Mouse (Mus musculus) urinary bladder, postnatal 14 days (tissue): ENCODE data around the gene Med16.
"Not testable (repeated sequence)": the region's sequence is repeated elsewhere in the genome, so short reads cannot be mapped to it uniquely, and the experiment has no call there.

Experiments
- DNase-seq: peaks from one replicate; pipeline ENCODE4 v3.0.0; 2021; ENCODE audit warnings: low spot score

Med16 gene

DNA sequence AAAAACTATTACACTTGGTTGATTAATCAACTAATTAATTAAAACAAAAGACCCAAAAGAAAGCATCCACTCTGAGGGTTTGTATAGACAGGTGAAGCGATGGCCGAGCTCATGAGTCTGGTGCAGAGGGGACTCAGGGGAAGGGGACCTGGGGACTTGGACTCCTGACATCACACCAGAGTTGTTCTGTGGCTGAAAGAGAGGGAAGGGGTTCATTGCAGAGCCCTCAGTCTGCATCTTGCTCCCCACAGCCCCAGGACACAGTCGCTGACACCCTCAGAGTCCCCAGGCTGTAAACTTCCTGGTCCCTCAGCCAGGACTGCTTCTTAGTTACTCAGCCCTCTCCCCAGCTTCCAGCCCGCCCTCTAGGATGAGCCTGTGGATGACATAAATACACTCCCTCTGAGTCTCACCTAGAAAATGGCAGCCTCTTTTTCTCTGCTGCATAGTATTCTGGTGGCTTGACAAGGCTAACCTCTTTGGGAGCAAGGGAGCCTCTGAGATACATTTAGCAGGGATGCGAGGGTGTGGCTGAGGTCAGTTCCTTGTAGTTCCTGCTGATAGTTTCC, 8.9 kb upstream of the Med16 start:
- DNase-seq: no peak

DNA sequence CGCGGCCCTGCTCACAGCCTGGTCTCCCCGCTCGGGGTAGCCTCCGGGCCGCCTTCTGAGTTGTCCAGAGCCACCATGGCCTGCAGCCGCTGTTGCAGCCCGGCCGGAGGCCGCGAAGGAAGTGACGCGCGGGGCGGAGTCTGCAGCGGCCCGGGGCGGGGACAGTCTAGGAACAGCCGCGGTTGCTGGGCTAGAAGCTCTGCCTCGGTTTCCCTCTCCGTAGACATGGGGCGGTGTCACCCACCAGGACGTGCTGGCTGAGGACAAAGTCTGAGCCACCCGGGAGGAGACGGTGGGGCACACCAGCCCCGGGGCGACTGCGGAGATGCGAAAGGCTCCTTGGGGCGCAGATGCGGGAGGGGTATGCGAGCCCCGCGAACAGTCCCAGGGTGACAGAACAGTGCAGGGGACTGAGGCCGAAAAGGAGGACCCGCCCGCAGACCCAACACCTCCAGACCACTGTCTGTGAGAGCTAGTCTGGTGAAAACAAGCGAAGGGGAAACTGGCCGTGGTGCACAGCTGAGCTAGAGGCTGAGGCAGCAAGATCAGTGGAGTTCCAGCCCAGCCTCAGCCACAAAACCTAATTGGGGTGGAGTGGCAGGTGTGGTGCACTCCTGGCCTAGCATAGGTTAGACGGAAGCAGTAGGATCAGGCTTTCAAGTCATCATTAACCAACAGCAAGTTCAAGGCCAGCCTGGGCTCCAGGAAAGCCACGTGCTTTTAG, 8.2 kb upstream of the Med16 start, which contains the start of gene Kiss1r:
TSS of gene Kiss1r (plus strand) at position 164 of the 724 bp plus-strand sequence.
- peak; percentile 91 for DNase-seq

DNA sequence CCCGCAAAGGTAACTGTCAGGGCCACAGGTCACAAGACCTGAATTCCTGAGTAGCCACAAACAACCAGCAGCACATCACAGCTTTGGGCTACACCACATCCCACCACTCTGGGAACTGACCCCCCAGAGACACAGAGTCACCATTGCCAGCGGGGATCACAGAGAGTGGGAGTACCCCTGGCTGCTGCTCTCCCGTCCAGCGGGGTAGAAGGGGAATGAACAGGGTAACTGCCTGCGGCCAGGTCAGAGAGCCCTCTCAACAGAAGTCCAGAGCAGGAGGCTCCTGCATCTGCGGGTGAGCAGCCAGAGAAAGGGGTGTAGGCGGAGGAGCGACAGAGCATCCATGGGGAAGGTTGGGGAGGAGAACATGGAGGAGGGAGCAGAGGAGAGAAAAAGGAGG, 7.4 kb upstream of the Med16 start:
- no peak for DNase-seq

DNA sequence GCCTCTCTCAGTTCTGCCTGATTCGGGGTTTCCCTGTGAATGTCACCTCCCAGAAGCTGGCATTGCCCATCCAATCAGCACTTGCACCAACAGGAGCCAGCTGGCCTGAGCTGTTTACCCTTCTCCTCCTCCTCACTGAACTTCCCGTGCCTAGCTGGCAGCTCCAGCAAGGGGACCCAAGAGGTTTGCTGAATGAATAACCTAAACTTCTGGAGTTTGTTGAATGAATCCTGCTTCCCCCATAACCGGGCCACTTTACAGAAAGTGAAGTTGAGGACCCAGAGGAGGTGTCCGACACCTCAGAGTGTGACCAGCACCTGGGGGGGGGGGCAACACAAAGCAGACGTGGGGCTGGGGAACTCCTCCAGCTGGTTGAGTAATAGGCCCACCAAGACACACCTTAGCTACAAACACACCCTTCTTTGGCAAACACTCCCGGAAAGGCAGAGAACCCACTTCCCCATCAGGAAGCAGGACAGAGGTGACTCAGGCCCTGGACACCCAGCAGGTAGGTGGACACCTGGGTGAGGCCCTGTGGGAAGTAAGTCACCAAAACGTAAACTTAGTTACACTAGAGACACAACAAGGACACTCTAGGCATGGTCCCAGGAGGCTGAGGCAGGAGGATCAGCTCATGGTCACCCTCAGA, 6.3 kb upstream of the Med16 start:
- DNase-seq: peak; percentile 53

DNA sequence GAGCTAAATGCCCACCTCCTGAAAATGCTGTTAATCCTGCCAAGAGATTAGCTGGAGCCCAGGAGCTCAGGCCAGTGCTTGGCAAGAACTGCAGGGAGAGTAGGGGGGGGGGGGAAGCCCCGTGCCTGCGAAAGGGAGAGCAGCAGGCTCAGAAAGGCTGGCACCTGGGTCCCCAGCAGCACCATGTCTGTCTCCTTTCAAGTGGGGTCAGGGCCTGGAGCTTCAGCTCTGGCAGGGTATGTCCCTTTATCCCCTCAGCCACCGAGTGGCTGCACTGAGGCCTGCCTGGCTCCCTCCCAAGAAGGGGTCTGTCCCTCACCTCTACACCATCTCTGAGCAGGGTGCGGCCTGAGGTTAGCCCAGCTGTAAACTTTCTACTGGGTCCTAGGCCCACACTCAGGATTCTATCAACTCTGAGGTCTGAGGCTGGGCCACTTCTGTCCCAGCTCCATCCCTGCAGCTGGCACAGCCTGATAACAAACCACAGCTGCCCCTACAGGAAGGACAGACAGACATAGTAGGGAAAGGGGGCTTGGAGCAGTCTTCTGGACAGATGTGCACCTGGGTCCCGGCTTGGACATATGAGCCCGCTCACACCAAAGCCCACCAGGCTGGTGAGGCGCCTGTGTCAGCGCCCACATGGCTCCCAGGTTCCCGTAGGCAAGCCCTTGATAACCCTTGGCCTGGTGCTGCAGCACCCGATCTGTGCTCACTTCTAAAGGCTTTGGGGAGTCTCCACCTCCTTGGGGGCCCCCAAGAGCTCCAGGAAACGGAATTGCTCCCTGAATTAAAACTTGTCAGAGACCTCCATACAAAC, 5.6 kb upstream of the Med16 start:
- no peak for DNase-seq

DNA sequence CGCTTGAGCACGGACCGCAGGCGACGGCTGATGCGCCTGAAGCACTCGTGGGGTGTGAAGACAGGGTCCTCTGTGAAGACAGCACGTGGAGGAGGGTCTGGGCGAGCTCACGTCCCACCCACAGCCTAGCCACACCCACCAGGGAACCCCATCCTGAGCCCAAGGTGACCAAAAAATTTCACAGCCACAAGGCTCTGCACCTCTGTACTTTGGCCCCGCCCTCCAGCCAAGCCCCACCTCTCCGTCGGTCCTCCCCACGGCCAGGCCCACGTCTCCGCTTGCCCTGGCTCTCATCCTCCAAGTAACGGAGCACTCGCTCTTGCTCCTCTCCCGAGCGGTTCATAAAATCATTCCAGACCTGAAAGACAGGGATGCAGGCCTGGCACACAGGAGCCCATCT, 3.7 kb upstream of the Med16 start:
- no peak for DNase-seq

DNA sequence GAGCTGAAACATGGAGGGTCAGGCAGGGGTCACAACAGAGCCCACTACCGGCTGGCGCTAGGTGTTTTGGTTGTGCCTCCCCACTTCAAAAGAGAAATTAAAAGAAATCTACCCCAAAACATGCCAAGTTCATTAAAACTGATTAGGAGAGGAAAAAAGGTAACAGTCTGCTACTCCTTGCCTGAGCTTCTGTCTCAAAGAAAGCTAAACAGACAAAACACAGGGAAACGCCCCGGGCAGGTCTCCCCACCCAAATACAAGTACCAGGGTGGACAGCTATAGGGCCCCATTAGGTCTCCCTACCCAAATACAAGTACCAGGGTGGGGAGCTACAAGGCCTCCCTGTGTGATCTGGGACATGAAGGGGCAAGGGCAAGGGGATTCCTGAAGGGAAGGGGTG, 1.8 kb upstream of the Med16 start, which contains the start of gene Gm26602:
TSS of gene Gm26602 (plus strand) at position 301 of the 400 bp plus-strand sequence.
- DNase-seq: no peak

DNA sequence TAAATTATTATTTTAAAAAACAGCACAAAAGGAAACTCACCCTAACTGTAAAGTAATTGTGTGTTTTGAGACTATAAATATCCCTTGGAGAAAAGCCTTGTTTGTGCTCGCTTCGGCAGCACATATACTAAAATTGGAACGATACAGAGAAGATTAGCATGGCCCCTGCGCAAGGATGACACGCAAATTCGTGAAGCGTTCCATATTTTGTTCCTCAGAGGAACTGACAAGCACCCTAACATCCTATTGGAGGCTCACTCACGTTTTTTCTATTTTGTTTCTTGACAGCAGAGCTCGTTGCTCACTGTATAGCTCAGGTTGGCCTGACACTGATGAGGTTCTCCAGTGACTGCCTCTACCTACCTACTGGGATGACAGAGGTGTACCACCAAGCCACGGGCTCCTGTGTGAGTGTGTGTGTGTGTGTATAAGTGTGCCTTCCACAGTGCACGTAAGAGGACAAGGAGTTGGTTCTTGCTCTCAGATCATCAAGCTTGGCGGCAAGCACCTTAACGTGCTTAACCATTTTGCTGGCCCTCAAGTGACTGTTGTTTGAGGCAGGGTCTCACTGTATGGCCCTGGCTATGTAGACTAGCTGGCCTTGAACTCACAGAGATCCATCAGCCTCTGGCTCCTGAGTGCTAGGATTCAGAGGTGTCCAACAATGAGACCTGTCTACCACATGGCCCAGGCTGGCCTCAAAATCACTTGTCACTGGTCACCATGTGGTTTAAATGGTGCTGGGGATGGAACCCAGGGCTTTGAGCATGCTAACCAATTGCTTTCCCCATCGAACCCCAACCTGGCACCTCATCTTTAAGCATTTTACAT, 584 bp upstream of the Med16 start:
- no peak for DNase-seq

DNA sequence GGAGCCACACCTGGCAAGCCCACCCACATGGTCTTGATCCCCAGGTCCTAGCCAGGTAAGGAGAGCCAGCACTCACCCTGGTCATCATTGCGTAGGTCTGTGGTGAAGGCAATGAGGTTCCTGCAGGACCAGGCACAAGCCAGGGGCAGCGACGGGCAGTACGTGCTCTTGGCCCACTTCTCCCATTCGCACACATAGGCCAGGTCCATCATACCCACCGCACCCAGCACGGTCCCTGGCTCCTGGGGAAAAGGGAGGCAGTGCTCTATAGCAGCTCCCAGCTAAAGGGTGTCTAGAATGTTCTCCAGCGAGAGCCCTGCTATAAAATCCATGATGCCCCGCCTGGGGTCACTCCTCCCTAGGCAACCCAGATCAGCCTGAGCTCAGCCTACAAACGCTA, 1.3 kb downstream of the Med16 start:
- no peak for DNase-seq

DNA sequence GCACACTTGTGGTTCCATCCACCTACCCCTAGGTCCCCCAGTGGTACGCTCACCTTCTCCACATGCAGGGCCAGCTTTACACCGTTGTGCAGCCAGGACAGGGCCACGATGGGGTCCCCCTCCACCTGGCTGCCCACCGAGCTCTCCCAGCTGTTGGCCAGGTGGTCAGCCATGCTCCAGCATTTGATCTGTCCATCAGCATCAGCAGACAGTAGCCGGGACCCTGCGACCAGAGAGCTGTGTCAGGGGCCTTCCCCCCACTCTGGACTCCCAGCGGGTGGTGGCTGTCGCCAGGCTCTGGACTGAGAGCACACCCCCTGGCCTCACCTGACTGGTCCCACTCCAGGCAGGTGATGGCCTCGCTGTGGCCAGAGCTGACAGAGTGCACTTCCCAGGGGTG, 2.0 kb downstream of the Med16 start:
- DNase-seq: no peak

DNA sequence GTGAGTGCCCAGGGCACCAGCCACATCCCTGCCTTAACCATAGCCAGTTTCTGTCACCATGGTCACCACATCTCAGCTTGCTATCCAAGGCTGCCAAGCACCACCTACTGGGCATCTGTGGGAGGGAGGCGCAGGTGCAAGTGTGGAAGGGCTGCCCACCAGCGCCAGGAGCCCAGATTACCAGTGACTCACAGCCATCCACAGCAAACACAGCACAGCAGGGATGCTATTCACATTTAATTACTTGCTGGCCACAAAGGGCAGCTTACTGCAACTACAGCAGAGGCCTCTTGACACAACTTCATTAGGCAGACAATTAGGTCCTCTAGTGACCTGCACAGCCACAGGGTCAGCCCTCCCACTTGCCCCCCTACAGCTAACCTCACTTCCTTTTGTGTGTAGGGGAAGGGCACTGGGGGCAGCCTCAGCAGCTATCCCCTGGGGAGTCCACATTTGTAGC, 7.7 kb downstream of the Med16 start:
- no peak for DNase-seq

DNA sequence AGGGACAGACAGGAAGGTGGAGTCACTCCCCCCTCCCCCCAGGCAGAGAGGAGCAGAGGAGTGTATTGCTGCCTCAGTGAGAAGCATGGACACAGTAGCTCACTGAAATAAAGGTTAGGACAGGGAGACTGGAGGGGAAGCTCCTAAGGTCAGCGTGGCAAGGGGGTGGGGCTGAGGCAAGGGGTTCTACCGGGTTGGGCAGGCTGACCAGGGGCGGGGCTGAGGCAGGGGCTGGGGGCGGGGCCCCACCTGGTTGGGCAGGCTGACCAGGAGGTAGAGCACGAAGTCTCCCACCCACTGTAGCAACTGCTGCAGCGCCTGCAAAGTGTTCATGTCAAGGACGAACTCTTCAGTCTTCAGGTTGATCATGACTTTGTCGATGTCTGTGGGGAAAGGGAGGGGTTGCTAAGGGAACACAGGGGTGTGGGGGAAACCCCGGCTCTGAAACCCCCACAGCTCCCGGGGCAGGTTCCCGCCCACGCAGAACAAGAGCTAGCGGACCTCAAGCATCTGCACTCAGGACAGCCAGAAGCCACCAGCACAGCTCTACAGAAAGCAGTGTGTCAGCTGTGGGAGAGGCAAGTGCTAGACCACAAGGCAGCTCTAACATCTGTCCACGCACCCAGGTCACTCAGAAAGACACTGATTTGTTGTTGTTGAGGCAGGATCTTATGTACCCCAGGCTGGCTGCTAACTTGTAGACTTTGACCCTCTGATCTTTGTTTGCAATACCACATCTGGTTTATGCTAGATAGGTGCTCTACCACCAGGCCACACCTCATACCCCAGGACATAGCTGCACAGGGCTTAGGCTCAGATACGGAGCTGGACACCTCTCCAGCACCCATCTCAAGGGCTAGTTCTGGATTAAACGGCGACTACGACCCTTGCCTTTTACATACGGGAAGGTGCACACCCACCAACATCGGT, 11.1 kb downstream of the Med16 start:
- DNase-seq: no peak

DNA sequence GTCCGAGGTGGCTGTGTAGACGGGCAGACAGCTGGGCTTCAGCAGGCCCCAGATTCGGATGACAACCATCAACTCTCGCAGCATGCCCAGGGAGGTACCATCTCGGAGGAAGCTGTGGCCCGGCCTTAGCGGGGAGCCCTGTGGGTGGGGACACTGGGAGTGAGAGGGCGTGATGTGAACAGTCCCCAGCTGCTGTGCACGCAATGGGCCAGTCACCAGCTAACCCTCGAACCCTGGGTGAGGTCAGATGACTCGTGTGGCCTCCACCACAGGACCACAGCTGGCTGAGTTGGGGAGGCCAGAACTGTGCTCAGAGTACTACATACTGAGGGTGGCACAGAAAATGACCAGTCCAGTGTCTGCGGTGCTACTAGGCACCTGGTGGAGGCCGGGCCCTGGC, 11.9 kb downstream of the Med16 start:
- no peak for DNase-seq

DNA sequence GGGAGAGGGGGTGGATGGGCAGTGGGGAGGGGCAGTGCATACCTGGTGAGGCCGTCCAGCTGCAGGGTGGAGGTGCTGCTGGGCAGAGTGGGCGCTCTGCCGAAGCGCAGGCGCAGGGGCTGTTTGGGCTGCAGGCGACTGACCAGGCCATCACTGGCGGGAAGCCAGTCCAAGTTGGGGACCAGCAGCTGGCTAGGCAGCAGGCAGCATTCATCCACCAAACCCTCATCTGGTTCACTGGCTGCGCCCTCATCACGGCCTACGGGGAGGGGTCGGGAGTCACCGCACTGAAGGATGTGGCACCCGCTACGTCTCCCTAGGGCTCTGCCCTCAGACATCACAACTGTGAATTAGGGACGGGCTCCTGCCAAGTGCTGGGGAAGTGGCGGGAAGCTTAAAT, 12.4 kb downstream of the Med16 start:
- DNase-seq: no peak

DNA sequence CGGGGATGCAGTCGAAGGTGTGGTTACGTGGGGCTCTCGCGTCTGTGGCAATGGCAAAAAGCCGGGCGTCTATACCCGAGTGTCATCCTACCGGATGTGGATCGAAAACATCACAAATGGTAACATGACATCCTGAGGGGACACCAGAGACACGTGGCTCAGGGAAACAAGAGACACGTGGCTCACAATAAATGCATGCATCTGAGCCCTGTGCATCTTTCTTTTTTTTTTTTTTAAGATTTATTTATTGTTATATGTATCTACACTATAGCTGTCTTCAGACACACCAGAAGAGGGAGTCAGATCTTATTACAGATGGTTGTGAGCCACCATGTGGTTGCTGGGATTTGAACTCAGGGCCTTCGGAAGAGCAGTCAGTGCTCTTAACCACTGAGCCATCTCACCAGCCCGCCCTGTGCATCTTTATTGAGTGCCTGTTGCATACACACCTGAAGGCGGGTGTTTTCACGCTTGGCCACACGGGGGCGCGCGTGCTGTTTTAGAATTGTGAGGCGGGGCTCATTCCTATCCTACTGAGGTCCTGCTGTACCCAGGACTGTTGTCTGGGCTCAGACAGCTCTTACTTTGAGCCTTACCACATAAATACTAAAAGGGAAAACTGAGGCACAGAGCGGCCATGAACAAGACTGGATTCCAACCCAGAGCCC, 16.1 kb downstream of the Med16 start:
- peak; percentile 76 for DNase-seq

DNA sequence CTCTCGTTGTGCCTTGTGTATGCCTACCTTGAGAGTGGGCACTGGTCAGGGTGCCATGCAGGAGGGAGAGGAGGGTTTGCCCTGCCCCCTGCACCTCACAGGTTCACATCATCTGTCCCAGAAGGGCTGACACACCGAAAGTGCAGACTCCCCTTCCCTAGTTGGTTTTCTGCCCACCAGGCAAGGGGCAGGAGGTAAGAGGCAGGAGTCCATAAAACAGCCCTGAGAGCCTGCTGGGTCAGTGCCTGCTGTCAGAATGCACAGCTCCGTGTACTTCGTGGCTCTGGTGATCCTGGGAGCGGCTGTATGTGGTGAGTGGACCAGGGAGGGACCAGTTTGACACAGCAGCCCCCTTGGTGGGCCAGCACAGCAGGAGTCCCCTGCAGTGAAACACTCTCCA, 18.1 kb downstream of the Med16 start, which contains the start of gene Cfd:
TSS of gene Cfd (plus strand) at position 184 of the 400 bp plus-strand sequence.
- DNase-seq: no peak

DNA sequence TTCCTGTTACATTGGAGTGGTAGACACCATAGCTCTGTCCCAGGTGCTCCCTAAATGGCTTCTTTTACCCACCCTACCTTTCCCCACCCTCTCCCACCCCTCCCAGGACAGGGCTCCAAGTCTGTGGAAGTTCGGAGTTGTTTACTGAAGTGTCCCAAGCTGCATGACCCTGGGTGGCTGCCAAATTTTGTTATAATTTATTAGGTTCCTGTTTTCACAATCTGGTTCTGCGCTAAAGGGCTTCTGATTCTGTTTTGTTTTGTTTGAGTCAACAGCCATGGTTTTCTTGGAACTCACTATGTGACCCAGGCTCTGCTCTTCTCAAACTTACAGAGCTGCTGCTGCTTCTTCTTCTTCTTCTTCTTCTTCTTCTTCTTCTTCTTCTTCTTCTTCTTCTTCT, 19.3 kb downstream of the Med16 start:
- no peak for DNase-seq

DNA sequence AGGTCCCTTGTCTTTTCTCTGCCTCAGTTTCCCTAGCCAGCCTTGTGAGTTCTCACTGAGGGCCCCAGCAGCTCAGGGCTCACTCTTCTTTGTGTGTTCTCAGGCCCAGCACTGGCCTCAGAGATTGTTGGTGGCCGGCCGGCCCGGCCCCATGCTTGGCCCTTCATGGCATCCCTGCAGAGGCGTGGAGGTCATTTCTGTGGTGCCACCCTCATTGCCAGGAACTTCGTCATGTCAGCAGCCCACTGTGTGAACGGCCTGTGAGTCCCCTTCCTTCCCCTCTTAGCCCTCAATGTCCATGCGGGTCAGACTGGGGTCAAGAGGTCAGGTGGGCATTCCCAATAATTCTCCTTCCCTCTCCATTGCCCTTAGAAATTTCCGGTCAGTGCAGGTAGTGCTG, 22.1 kb downstream of the Med16 start:
- no peak for DNase-seq

DNA sequence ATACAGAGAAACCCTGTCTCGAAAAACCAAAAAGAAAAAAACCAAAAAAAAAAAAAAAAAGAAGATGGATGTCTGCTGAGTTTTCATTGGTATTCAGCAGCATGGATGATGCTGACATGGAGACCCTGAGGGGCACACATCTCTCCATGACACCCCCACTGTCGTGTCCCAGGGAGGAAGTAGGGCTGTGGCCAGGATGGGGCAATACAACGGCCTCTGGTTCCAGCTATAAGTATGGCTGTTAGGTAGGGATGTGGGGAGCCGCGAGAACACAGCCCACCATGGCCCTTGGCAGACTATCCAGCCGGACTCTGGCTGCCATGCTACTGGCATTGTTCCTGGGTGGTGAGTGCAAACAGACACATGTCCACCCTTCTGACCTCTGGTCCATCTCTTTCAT, 22.7 kb downstream of the Med16 start, which contains the start of gene Elane:
TSS of gene Elane (plus strand) at position 194 of the 400 bp plus-strand sequence.
- no peak for DNase-seq

DNA sequence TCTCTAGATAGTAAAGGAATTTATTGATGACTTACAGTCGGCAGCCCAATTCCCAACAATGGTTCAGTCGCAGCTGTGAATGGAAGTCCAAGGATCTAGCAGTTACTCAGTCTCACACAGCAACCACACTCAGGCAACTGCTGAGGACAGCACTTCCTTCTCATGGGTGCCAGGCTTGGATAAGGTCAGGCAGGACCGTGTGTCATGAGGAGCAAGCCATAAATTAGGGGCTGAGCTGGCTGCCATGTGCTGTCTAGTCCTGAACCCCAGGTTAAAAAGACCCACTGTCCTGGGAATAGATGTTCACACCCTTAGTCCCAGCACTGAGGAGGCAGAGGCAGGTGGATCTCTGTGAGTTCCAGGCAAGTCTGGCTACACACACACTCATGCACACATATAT, 23.8 kb downstream of the Med16 start:
- not testable (repeated sequence) for DNase-seq
